Mouse (Mus musculus) midbrain, embryonic 12.5 days (tissue): ENCODE measurements around the gene Med18. TPM values are rescaled to one million over a fixed set of nuclear protein-coding genes. Genes with fewer than 3 reads are reported as not detected.

Source experiments
- ATAC-seq: fragments of 200-750 bp; cut with Nextera tagmentation; 2 replicates; pipeline ENCODE4 v1.8.0; 2017; ENCODE audit warnings: low read depth, moderate TSS enrichment, moderate library complexity; ENCODE audit not compliant: low FRiP score
- H3K27ac ChIP-seq: fragments of 300-500 bp; sonication (generic); replicated peaks from 2 replicates; pipeline ENCODE4 v1.5.1; 2016; ENCODE audit warnings: mild to moderate bottlenecking
- H3K27me3 ChIP-seq: fragments of 300-500 bp; sonication (generic); 2 replicates; pipeline ENCODE4 v1.6.1; 2016; ENCODE audit warnings: mild to moderate bottlenecking
- H3K36me3 ChIP-seq: fragments of 300-500 bp; sonication (generic); 2 replicates; pipeline ENCODE4 v1.6.1; 2016
- H3K4me1 ChIP-seq: fragments of 300-500 bp; sonication (generic); 2 replicates; pipeline ENCODE4 v1.6.1; 2016
- H3K4me2 ChIP-seq: fragments of 300-500 bp; sonication (generic); replicated peaks from 2 replicates; pipeline ENCODE4 v1.6.1; 2016; ENCODE audit warnings: mild to moderate bottlenecking, moderate library complexity
- H3K4me3 ChIP-seq: fragments of 300-500 bp; sonication (generic); 2 replicates; pipeline ENCODE4 v1.5.1; 2016; ENCODE audit warnings: mild to moderate bottlenecking
- H3K9ac ChIP-seq: fragments of 300-500 bp; sonication (generic); replicated peaks from 2 replicates; pipeline ENCODE4 v1.6.1; 2016; ENCODE audit warnings: mild to moderate bottlenecking, moderate library complexity
- H3K9me3 ChIP-seq: fragments of 300-500 bp; sonication (generic); 2 replicates; pipeline ENCODE4 v1.6.1; 2016; ENCODE audit warnings: mild to moderate bottlenecking
- WGBS: fragments of 180-500 bp; shearing (Covaris S2); methylation state at CpG from one replicate; pipeline ENCODE4 v1.1.7; 2016; 5-methylcytosine and 5-hydroxymethylcytosine counted together
- polyA plus RNA-seq: library from polyadenylated mRNA; unstranded; fragments of >200 nt; fragmentation: Nextera tagmentation; extraction: Ambion mirVana; gene quantifications from 2 replicates; pipeline ENCODE4 v1.2.1, GENCODE M21; 2016

Gene Med18
- polyA plus RNA-seq, 1 experiment from 2014 or later: 22.2 TPM

DNA sequence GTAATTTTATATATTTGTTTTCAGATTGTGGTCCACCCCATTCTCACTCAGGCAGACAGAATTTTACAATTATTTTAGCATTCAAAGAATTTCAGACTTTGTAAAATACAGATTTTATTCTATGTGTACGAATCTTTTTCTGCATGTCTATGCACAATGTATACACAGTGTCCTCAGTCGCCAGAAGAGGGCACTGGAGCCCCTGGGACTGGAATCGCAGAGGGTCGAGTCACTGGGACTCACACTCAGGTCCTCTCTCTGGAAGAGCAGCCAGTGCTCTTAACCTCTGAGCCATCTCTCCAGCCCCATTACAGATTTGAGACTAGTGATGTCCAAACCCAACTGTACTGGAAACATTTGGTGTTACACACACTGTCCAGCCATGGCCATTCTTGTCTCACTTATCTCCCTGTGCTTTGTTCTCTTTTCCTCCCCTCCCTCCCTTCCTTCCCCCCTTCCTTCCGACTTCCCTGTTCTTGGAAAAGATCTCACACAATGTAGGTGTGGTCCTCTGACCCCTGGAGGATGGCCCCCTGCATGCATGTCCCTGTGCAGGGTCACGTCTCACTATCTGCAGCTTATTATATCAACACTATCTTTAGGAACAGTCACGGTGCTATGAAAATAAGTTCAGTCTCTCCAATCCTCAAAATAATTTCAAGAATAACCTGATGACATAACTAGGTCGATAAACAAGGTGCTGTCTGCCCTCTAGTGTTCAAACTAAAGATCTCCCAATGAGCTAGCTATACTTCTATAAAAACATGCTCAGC lies 52.2 kb downstream of the Med18 start:
- H3K36me3 ChIP-seq: peaks cover 10% of the 10 kb centered on the region
- H3K27ac ChIP-seq: no peak overlapping the region
- H3K4me3 ChIP-seq: no peak overlapping the region
- WGBS: 56% methylated on average over 8 of the region's 8 CpGs
- no peaks in the 10 kb centered on the region for H3K9me3 ChIP-seq
- H3K4me1 ChIP-seq: no peaks in the 10 kb centered on the region
- no peak for ATAC-seq
- H3K27me3 ChIP-seq: no peaks in the 10 kb centered on the region
- H3K4me2 ChIP-seq: no peak overlapping the region
- H3K9ac ChIP-seq: no peak overlapping the region

GRCm38 (mm10) chr4:132409587-132410229 lies 54.0 kb downstream of the Med18 start:
- Histone ChIP-seq H3K9ac (no peak overlapping the region), H3K27me3 (no peaks in the 10 kb centered on the region), H3K27ac (no peak overlapping the region), H3K4me3 (no peak overlapping the region), H3K4me1 (no peaks in the 10 kb centered on the region), H3K4me2 (no peak overlapping the region), H3K36me3 (peaks cover 10% of the 10 kb centered on the region), H3K9me3 (no peaks in the 10 kb centered on the region)
- ATAC-seq: no peak
- WGBS: 88% methylated on average over 4 of the region's 4 CpGs

Other genes starting within 250 kb of the Med18 start
- gene Gmeb1, start 202.3 kb downstream of the Med18 start, polyA plus RNA-seq: 44.8 and 46.4 TPM in 2 replicates
- 58.3 and 63.8 TPM in 2 replicates for gene Taf12, start 189.5 kb downstream of the Med18 start, polyA plus RNA-seq
- 0.42 and 1.5 TPM in 2 replicates for gene Rab42, start 160.5 kb downstream of the Med18 start, polyA plus RNA-seq
- gene Trnau1ap, start 134.4 kb downstream of the Med18 start, polyA plus RNA-seq: 79.2 and 80.6 TPM in 2 replicates
- 90.2 and 92.9 TPM in 2 replicates for gene Rcc1, start 110.3 kb downstream of the Med18 start, polyA plus RNA-seq
- gene Phactr4, start 41.4 kb downstream of the Med18 start, polyA plus RNA-seq: 19.7 and 20.7 TPM in 2 replicates
- 11.7 TPM in 2 replicates for gene Sesn2, start 46.6 kb upstream of the Med18 start, polyA plus RNA-seq
- 1,144 and 1,189 TPM in 2 replicates for gene Atpif1, start 69.7 kb upstream of the Med18 start, polyA plus RNA-seq
- 176 and 189 TPM in 2 replicates for gene Dnajc8, start 71.6 kb upstream of the Med18 start, polyA plus RNA-seq
- 0.50 and 0.68 TPM in 2 replicates for gene Ptafr, start 100.1 kb upstream of the Med18 start, polyA plus RNA-seq
- 24.8 and 27.6 TPM in 2 replicates for gene Eya3, start 175.1 kb upstream of the Med18 start, polyA plus RNA-seq